Mouse (Mus musculus): ENCODE measurements around the gene Tmem30b.
A peak's percentile ranks its signal among the peaks of the same experiment; 100 is the strongest.

GRCm38 (mm10) chr12:73564795-73565619 lies 18.8 kb upstream of the Tmem30b start:
- peak; percentile 58 for TF ChIP-seq CTCF (IDR thresholded peaks at IDR 0.05)
- no peak for TF ChIP-seq EP300 (IDR thresholded peaks at IDR 0.05)

Measured in lung, postnatal 0 days (tissue).